Mouse (Mus musculus) midbrain, embryonic 15.5 days (tissue): ENCODE measurements at regions not wholly inside any gene's neighbourhood (a gene's known extent, or its start where the extent isn't known, plus 50 kb on each side); places are given as distances from the start of the nearest gene placed in this dataset.
A peak's percentile ranks its signal among the peaks of the same experiment; 100 is the strongest.

ENCODE experiments used
- ATAC-seq: fragments of 200-750 bp; cut with Nextera tagmentation; replicated peaks from 2 replicates; pipeline ENCODE4 v1.8.0; 2017; ENCODE audit warnings: moderate TSS enrichment
- H3K27ac ChIP-seq: fragments of 300-500 bp; sonication (generic); 2 replicates; pipeline ENCODE4 v1.5.1; 2015; ENCODE audit warnings: mild to moderate bottlenecking, inconsistent platforms
- H3K27me3 ChIP-seq: fragments of 300-500 bp; sonication (generic); replicated peaks from 2 replicates; pipeline ENCODE4 v1.6.1; 2015; ENCODE audit warnings: inconsistent platforms
- H3K36me3 ChIP-seq: fragments of 300-500 bp; sonication (generic); replicated peaks from 2 replicates; pipeline ENCODE4 v1.6.1; 2015; ENCODE audit warnings: inconsistent platforms
- H3K4me1 ChIP-seq: fragments of 300-500 bp; sonication (generic); 2 replicates; pipeline ENCODE4 v1.6.1; 2015; ENCODE audit warnings: inconsistent platforms
- H3K4me2 ChIP-seq: fragments of 300-500 bp; sonication (generic); 2 replicates; pipeline ENCODE4 v1.6.1; 2015; ENCODE audit warnings: inconsistent platforms, mild to moderate bottlenecking, moderate library complexity
- H3K4me3 ChIP-seq: fragments of 300-500 bp; sonication (generic); 2 replicates; pipeline ENCODE4 v1.5.1; 2015; ENCODE audit warnings: mild to moderate bottlenecking, inconsistent platforms
- H3K9ac ChIP-seq: fragments of 300-500 bp; sonication (generic); 2 replicates; pipeline ENCODE4 v1.6.1; 2015; ENCODE audit warnings: mild to moderate bottlenecking, inconsistent platforms
- H3K9me3 ChIP-seq: fragments of 300-500 bp; sonication (generic); 2 replicates; pipeline ENCODE4 v1.6.1; 2016; ENCODE audit warnings: inconsistent platforms
- WGBS: fragments of 180-500 bp; shearing (Covaris S2); methylation state at CpG from one replicate; pipeline ENCODE4 v1.1.7; 2015; ENCODE audit warnings: mixed read lengths; 5-methylcytosine and 5-hydroxymethylcytosine counted together

DNA sequence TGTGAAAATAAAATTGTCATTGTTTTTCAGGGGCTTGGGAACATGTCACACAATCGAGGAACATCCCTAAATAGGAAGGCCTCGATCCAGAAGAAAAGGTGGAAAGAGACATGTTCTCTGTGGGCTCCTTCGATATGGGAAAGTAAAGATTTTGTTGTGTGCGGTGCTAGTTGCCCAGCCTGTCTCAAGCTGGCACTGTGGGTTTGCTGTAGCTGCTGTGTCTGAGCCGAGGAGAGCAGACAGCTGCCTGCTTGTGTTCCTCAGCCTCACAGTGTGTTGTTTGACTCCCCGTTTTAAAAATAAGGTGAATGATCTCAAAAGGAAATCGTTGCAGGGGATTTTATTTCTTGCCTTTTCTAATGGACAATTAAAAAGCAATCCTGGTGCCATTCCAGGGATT is 64.4 kb upstream of the Zeb2 start:
- 49% methylated on average over 7 of the region's 7 CpGs for WGBS
- H3K4me2 ChIP-seq, result no peak overlapping the region
- peaks cover 13% of the 10 kb centered on the region for H3K4me1 ChIP-seq
- H3K9me3 ChIP-seq, result no peaks in the 10 kb centered on the region
- ATAC-seq, result peak; percentile 73; the same call in 1 of the 2 replicates
- no peaks in the 10 kb centered on the region for H3K36me3 ChIP-seq
- no peak overlapping the region for H3K27ac ChIP-seq
- no peaks in the 10 kb centered on the region for H3K27me3 ChIP-seq
- no peak overlapping the region for H3K9ac ChIP-seq
- H3K4me3 ChIP-seq, result no peak overlapping the region

DNA sequence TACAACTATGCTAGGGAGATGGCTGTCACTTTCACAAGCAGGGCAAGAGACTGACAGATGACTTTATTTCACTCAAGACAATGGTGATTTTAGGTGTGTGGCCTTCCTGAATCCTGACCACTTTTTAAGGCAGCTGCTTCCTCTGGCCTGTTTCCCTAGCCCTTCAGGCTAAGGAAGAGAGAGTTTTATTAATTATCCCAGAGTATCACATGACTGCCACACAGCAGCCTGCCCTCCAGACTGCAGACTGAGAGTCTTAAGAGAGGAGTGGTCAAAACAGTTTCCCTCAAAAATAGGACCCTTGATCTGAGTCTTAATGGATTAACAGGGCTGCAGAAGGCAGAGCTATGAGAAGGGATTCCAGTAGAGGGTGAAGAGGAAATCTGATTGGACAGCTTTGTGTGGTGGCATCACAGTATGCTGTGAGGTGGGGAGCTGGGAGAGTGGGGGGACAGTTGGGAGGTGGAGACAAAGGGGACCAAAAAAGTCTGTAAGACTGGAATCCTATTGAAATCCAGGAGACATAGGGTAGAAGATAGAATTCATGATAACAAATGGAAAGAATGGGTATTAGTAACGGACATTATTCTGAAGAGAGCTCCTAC is 61.8 kb upstream of the Zeb2 start:
- no peaks in the 10 kb centered on the region for H3K27me3 ChIP-seq
- WGBS, result 83% methylated on average over 1 of the region's 1 CpGs
- no peak for ATAC-seq

DNA sequence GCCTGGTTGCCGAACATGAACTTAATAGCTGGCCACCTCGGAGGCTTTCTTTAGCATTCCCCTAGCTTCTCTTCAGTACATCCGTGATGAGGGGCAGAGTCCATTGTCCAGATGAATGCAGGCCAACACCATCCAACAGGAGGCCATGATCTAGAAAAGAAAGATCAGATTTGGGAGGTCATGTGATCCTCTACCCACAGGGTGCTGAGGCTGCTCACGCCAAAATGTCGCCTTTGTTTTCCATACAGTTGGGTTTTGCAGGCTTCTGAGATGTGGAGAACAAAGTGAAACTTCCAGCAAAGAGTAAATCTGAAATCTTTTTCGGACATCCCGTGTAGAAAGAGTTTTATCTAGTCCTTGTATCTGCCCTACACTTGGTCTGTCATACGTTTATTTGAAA is 55.2 kb upstream of the Zeb2 start:
- Histone ChIP-seq H3K4me2 (no peak overlapping the region), H3K36me3 (no peaks in the 10 kb centered on the region), H3K9ac (no peak overlapping the region), H3K4me1 (0 out of 2 replicates have a peak, but pooled peaks cover 11% of the 10 kb centered on the region), H3K4me3 (no peak overlapping the region), H3K27me3 (no peaks in the 10 kb centered on the region), H3K27ac (no peak overlapping the region), H3K9me3 (no peaks in the 10 kb centered on the region)
- WGBS, result 74% methylated on average over 8 of the region's 8 CpGs
- no peak for ATAC-seq

More for the DNA sequence above, 61.8 kb upstream of the Zeb2 start:
- no peaks in the 10 kb centered on the region for H3K9me3 ChIP-seq
- H3K4me2 ChIP-seq, result no peak overlapping the region
- H3K9ac ChIP-seq, result no peak overlapping the region
- H3K27ac ChIP-seq, result no peak overlapping the region
- no peaks in the 10 kb centered on the region for H3K36me3 ChIP-seq
- peaks cover under 1% of the 10 kb centered on the region; the same call in 1 of the 2 replicates for H3K4me1 ChIP-seq
- H3K4me3 ChIP-seq, result no peak overlapping the region

- no peaks in the 10 kb centered on the region for H3K27me3 ChIP-seq
- H3K9me3 ChIP-seq, result no peaks in the 10 kb centered on the region
- no peak overlapping the region for H3K9ac ChIP-seq
- H3K27ac ChIP-seq, result no peak overlapping the region
- H3K4me3 ChIP-seq, result no peak overlapping the region
- WGBS, result 47% methylated on average over 12 of the region's 12 CpGs
- 0 out of 2 replicates have a peak, but pooled peaks cover 11% of the 10 kb centered on the region for H3K4me1 ChIP-seq
- ATAC-seq, result peak; percentile 72
- no peak overlapping the region for H3K4me2 ChIP-seq
- H3K36me3 ChIP-seq, result no peaks in the 10 kb centered on the region
These were observed 54.5 kb upstream of the Zeb2 start for GRCm38 (mm10) chr2:45171520-45172173.

- H3K36me3 ChIP-seq, result no peaks in the 10 kb centered on the region
- no peaks in the 10 kb centered on the region for H3K27me3 ChIP-seq
- H3K4me3 ChIP-seq, result no peak overlapping the region
- no peaks in the 10 kb centered on the region for H3K9me3 ChIP-seq
- no peak overlapping the region for H3K4me2 ChIP-seq
- H3K9ac ChIP-seq, result no peak overlapping the region
- 52% methylated on average over 3 of the region's 3 CpGs for WGBS
- 0 out of 2 replicates have a peak, but pooled peaks have one; percentile 15 for ATAC-seq
- H3K27ac ChIP-seq, result no peak overlapping the region
- H3K4me1 ChIP-seq, result 0 out of 2 replicates have a peak, but pooled peaks cover 11% of the 10 kb centered on the region
These were observed 53.1 kb upstream of the Zeb2 start for GRCm38 (mm10) chr2:45170272-45170671.

DNA sequence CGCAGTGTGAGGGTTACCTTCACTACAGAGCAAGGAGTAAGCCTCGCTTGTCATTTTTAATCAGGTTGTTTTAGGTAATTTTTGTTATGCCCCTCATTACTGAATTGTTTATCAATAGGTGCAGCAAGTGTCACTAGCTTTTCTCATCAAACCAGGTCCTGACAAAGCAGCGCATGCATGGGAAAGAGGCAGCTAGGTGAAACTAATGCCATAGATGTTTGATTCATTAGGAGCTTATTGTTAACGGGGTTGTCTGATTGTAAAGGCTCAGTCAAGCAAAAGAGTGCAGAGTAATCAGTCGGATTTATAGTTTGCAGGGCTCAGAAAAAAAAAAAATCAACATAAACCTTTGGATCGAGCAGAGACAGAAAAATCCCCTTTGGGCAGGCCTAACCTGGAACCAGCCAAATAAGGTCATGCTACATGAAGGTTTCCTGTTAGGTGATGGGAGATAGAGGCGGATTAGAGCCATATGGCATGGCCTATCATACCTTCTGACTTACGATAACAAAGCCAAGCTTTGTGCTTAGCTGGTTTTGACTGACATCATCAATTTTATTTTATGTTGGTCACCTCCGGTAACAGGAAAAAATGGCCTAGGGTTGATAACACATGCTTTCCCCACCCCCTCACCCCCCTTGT is 52.4 kb upstream of the Zeb2 start:
- Histone ChIP-seq H3K36me3 (no peaks in the 10 kb centered on the region), H3K9ac (no peak overlapping the region), H3K4me2 (no peak overlapping the region), H3K4me1 (0 out of 2 replicates have a peak, but pooled peaks cover 11% of the 10 kb centered on the region), H3K4me3 (no peak overlapping the region), H3K27me3 (no peaks in the 10 kb centered on the region), H3K27ac (no peak overlapping the region), H3K9me3 (no peaks in the 10 kb centered on the region)
- WGBS, result 25% methylated on average over 9 of the region's 9 CpGs
- ATAC-seq, result 0 out of 2 replicates have a peak, but pooled peaks have one; percentile 33

- ATAC-seq, result no peak
- 91% methylated on average over 3 of the region's 3 CpGs for WGBS
- 0 out of 2 replicates have a peak, but pooled peaks cover 11% of the 10 kb centered on the region for H3K4me1 ChIP-seq
- no peak overlapping the region for H3K4me3 ChIP-seq
- H3K9ac ChIP-seq, result no peak overlapping the region
- H3K36me3 ChIP-seq, result no peaks in the 10 kb centered on the region
- no peaks in the 10 kb centered on the region for H3K9me3 ChIP-seq
- H3K4me2 ChIP-seq, result no peak overlapping the region
- H3K27me3 ChIP-seq, result no peaks in the 10 kb centered on the region
- H3K27ac ChIP-seq, result no peak overlapping the region
These were observed 51.4 kb upstream of the Zeb2 start for GRCm38 (mm10) chr2:45168606-45169005.
